13 mouse cellular contexts compared by ENCODE assay signal in the genomic region with DNA sequence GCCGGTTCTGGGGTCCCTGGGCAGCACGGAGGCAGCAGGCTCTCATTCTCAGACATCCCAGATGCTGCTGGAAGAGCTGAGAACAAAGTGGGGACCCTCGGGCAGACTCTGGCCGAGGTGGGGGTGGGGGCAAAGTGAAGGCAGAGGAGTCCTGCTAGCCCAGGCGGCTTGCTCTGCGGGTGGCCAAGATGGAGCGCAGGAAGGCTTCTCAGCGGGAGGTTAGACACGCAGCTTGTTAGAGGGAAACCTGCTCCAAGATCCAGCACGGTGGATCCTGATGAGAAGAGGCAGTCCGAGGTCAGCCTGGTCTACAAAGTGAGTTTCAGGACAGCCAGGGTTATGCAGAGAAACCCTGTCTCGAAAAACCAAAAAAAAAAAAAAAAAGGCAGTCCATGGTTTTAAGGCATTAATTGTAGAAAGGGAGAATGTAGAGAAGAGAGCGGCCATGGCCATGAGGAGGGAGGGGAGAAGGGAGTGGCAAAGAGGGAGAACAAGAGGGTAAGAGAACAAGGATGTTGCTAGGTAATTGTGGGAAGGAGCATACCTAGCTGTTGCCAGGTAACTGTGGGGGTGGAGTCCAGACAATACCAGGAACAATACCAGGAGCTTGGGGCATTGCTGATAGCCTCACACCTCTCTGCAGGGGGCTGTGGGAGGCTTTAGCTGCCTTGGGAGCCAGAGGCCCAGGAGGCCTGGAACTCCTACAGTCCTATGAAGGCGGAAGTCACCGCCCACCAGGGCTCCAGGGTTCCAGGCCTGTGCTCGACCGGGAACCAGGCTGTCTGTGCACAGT. TPM values are rescaled to one million over a fixed set of nuclear protein-coding genes. Genes with fewer than 3 reads are reported as not detected.
DNase-seq lines count a peak whose midpoint lies in the region; ATAC-seq and TF ChIP-seq lines count a peak whose summit lies in the region.
"Had no signal": no experiment of that assay in that cellular context is flagged by ENCODE, and none has a peak within 500 bp of the region (broad histone marks: within the 10 kb centered on the region; RNA-seq: fewer than 3 reads in every experiment).

No protein-coding gene starts in this region.

- intact Hi-C loops in heart, postnatal 25 days (cut with DNase I), result no loop called here

- no peaks in the 10 kb centered on the region for H3K9me3 ChIP-seq in ES-Bruce4 (replicated peaks; ENCODE audit: control insufficient read depth, insufficient read depth, low read length, poor library complexity, severe bottlenecking)
- no peaks in the 10 kb centered on the region for H3K9me3 ChIP-seq in intestine, embryonic 14.5 days (ENCODE audit: control insufficient read depth, low read length)
- H3K9me3 ChIP-seq in midbrain, embryonic 13.5 days, result no peaks in the 10 kb centered on the region

- no peaks in the 10 kb centered on the region for H3K27me3 ChIP-seq in ES-Bruce4 (ENCODE audit: control insufficient read depth, insufficient read depth, low read length, poor library complexity, severe bottlenecking)
- no peaks in the 10 kb centered on the region for H3K27me3 ChIP-seq in intestine, embryonic 14.5 days (replicated peaks; ENCODE audit: control insufficient read depth, insufficient read depth, low read length)
- H3K27me3 ChIP-seq in midbrain, embryonic 13.5 days, result no peaks in the 10 kb centered on the region

- no peaks in the 10 kb centered on the region for H3K36me3 ChIP-seq in ES-Bruce4 (ENCODE audit: control insufficient read depth, insufficient read depth, low read length, poor library complexity, severe bottlenecking)
- peaks cover 9% of the 10 kb centered on the region for H3K36me3 ChIP-seq in intestine, embryonic 14.5 days (ENCODE audit: control insufficient read depth, insufficient read depth, low read length)
- peaks cover 34% of the 10 kb centered on the region for H3K36me3 ChIP-seq in midbrain, embryonic 13.5 days

- H3K4me3 ChIP-seq in ES-Bruce4 (ENCODE audit: low read depth, low read length), result peak overlapping the region; percentile 62
- H3K4me3 ChIP-seq in intestine, embryonic 14.5 days (ENCODE audit: low read depth, low read length), result no peak overlapping the region
- no peak overlapping the region for H3K4me3 ChIP-seq in midbrain, embryonic 13.5 days (replicated peaks)

- ATAC-seq in intestine, embryonic 14.5 days (replicated peaks; ENCODE audit: low FRiP score, low TSS enrichment, low read depth), result peak; percentile 60; the same call in 1 of the 2 replicates
- ATAC-seq in midbrain, embryonic 13.5 days, result peak; percentile 37; the same call in 1 of the 2 replicates

- H3K4me1 ChIP-seq in ES-Bruce4 (ENCODE audit: control insufficient read depth, insufficient read depth, low read length), result peaks cover 11% of the 10 kb centered on the region
- H3K4me1 ChIP-seq in intestine, embryonic 14.5 days (replicated peaks; ENCODE audit: control insufficient read depth, insufficient read depth, low read length), result no peaks in the 10 kb centered on the region
- peaks cover 4% of the 10 kb centered on the region; the same call in 1 of the 2 replicates for H3K4me1 ChIP-seq in midbrain, embryonic 13.5 days (replicated peaks)

- TF ChIP-seq EP300 in ES-Bruce4 (IDR thresholded peaks at IDR 0.05; ENCODE audit: insufficient read depth, low read depth, low read length), result peak; percentile 90

- no peak overlapping the region for H3K4me2 ChIP-seq in intestine, embryonic 14.5 days (ENCODE audit: low read length)
- H3K4me2 ChIP-seq in midbrain, embryonic 13.5 days (replicated peaks), result no peak overlapping the region
- H3K4me2 ChIP-seq: heart, embryonic 11.5 days had no signal

- TF ChIP-seq CTCF in ES-Bruce4 (IDR thresholded peaks at IDR 0.05; ENCODE audit: low read depth, low read length), result no peak

- H3K9ac ChIP-seq in ES-Bruce4 (ENCODE audit: low read depth, poor library complexity, severe bottlenecking), result peak overlapping the region; percentile 70
- no peak overlapping the region for H3K9ac ChIP-seq in intestine, embryonic 14.5 days (ENCODE audit: low read length)
- no peak overlapping the region for H3K9ac ChIP-seq in midbrain, embryonic 13.5 days (replicated peaks)

- TF ChIP-seq POLR2A in ES-Bruce4 (IDR thresholded peaks at IDR 0.05; ENCODE audit: insufficient read depth, low read length), result no peak

- 39% methylated on average over 17 of the region's 17 CpGs for WGBS in intestine, embryonic 14.5 days
- WGBS in midbrain, embryonic 13.5 days, result 26% methylated on average over 17 of the region's 17 CpGs

- peak; percentile 88 for DNase-seq in heart, adult 11 months
- DNase-seq in heart, postnatal 25 days (ENCODE audit: low spot score), result no peak
- no peak for DNase-seq in intestine, embryonic 14.5 days (ENCODE audit: low spot score)
- no peak for DNase-seq in thymus, postnatal 10 days (ENCODE audit: low spot score in 2 of 2)
- no peak for DNase-seq in right cerebral cortex, adult 2 months (ENCODE audit: low spot score in 2 of 2)
- no peak for DNase-seq in spleen, postnatal 10 days (ENCODE audit: low spot score in 2 of 2)
- DNase-seq: embryo, embryonic 11 days; right cerebral cortex, postnatal 4 days; thymus, postnatal 36 days had no signal

- peak overlapping the region; percentile 88 for H3K27ac ChIP-seq in ES-Bruce4 (ENCODE audit: insufficient read depth, low read length)
- no peak overlapping the region for H3K27ac ChIP-seq in intestine, embryonic 14.5 days (ENCODE audit: low read depth)
- H3K27ac ChIP-seq in midbrain, embryonic 13.5 days, result no peak overlapping the region
- H3K27ac ChIP-seq: macrophage had no signal

RNA-seq across cellular contexts. Expression of a gene that starts 25.7 kb away (rescaled TPM):
- total RNA-seq in heart, postnatal 25 days (2021), result 10 to 100 TPM; 19.0 to 23.8 TPM
- polyA plus RNA-seq in ES-Bruce4 (2011; ENCODE audit: insufficient read depth, insufficient read length, low read depth, missing spikeins), result 40.5 and 47.1 TPM in 2 replicates
- polyA plus RNA-seq in intestine, embryonic 14.5 days (2014; fragmentation: Nextera tagmentation; extraction: Ambion mirVana), result 67.1 and 67.6 TPM in 2 replicates
- 47.9 and 52.4 TPM in 2 replicates for polyA plus RNA-seq in midbrain, embryonic 13.5 days (2015; fragmentation: Nextera tagmentation; extraction: Ambion mirVana)

RNA-seq across cellular contexts. Expression of a gene that starts 43.5 kb away (rescaled TPM):
- total RNA-seq in heart, postnatal 25 days (2021), result 10 to 100 TPM; 20.0 to 23.2 TPM
- polyA plus RNA-seq in ES-Bruce4 (2011; ENCODE audit: insufficient read depth, insufficient read length, low read depth, missing spikeins), result 19.8 and 24.2 TPM in 2 replicates
- polyA plus RNA-seq in intestine, embryonic 14.5 days (2014; fragmentation: Nextera tagmentation; extraction: Ambion mirVana), result 33.9 and 39.4 TPM in 2 replicates
- polyA plus RNA-seq in midbrain, embryonic 13.5 days (2015; fragmentation: Nextera tagmentation; extraction: Ambion mirVana), result 49.2 and 50.2 TPM in 2 replicates

RNA-seq across cellular contexts. Expression of a gene that starts 51.8 kb away (rescaled TPM):
- total RNA-seq in heart, postnatal 25 days (2021), result 1 to 10 TPM; 7.3 to 8.1 TPM
- 12.6 and 14.9 TPM in 2 replicates for polyA plus RNA-seq in ES-Bruce4 (2011; ENCODE audit: insufficient read depth, insufficient read length, low read depth, missing spikeins)
- polyA plus RNA-seq in intestine, embryonic 14.5 days (2014; fragmentation: Nextera tagmentation; extraction: Ambion mirVana), result 15.5 and 19.5 TPM in 2 replicates
- 25.9 and 28.4 TPM in 2 replicates for polyA plus RNA-seq in midbrain, embryonic 13.5 days (2015; fragmentation: Nextera tagmentation; extraction: Ambion mirVana)
